Mouse (Mus musculus): Measurements from ENCODE around the gene Cxxc4. TPM values are rescaled to one million over a fixed set of nuclear protein-coding genes. Genes with fewer than 3 reads are reported as not detected.
"Not testable (repeated sequence)": the region's sequence is repeated elsewhere in the genome, so short reads cannot be mapped to it uniquely, and the experiment has no call there.

Cxxc4 gene
- polyA plus RNA-seq (2016; fragmentation: Nextera tagmentation; extraction: Ambion mirVana): 3.7 and 4.1 TPM in 2 replicates

DNA sequence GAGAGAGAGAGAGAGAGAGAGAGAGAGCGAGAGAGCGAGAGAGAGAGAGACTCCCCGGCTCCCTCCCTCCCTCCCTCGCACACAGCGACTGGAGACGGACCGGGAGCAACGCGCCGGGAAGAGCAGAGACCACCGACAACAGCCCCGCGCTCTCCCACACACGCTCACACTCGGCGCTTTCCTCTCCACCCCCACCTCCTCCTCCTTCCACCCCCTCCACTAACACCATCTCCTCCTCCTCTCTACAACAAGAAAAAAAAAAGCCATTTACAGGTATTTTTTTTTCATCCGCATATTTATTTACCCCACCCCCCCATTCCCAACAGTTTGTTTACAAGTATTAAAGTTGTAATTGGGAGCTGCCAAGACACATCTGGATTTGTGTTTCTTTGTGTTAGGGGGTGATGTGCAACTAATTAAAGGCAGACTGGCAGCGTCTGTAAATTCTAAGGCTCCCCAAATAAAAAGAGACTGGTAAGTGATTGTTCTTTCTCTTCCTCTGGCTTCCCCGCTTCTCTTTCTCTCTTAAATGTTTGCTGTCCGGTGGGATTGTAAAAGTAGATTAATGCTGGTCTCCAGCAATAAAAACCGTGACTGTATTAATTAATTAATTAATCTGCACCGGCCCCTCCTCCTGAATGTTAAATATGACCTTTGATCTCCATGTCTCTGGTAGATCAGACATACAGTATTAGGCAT lies at the start of gene Cxxc4:
Gene Cxxc4 (plus strand): TSS at position 71 of the 699 bp plus-strand sequence.
- Histone ChIP-seq H3K27ac (peak within 1 kb of the TSS; percentile 94), H3K9me3 (no peaks in the 10 kb centered on the region), H3K4me1 (peaks cover 10% of the 10 kb centered on the region; the same call in 1 of the 2 replicates), H3K36me3 (no peaks in the 10 kb centered on the region), H3K4me3 (peak within 1 kb of the TSS; percentile 64), H3K27me3 (ENCODE audit: insufficient read depth, poor library complexity, severe bottlenecking) (no peaks in the 10 kb centered on the region)
- no peak for DNase-seq (ENCODE audit: low spot score)
- WGBS: 2% methylated on average over 12 of the region's 22 CpGs

DNA sequence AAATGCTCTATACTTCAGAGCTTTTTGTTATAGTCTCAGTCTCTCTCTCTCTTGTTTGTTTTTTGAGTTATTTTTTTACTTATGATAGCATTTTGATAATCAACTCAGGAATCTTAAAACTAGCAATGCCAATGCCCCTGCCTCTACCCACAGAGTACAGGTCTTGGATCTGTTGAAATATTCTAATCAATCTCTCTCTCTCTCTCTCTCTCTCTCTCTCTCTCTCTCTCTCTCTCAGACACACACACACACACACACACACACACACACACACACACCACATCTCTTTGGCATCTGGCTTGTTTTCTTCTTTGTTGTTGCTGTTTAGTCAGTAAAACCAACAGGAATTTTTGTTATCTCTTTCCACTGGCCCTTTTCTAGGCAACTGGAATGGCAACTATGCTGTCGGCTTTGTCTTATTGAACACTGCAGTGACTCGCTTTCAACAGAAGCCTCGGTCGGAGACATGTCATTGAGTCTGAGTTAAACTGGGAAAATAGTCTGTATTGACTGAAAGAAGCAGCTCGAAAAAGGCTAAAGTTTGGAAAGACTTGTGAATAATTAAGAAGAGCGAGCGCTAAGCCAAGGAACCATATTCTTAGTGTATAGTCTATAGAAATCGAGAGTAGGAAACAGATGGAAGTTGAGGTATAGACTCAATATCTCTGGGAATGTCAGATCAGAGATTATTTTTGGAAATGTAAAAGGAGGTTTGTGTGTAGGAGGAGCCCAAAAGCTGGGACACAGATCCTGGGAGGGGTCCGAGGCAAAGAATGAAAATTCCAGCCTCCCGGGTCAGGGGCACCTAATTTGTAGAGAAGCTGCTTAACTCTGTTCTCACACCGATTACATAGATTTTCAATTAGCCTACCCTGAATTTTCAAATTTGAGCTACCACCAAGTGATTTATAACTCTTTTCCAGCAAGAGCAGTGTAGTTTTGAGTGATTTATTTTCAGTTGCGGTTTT lies 47.0 kb upstream of the Cxxc4 start:
- WGBS: 39% methylated on average over 12 of the region's 12 CpGs
- DNase-seq (ENCODE audit: low spot score): no peak
- Histone ChIP-seq H3K36me3 (no peaks in the 10 kb centered on the region), H3K4me3 (peak overlapping the region; percentile 50), H3K27me3 (ENCODE audit: insufficient read depth, poor library complexity, severe bottlenecking) (no peaks in the 10 kb centered on the region), H3K9me3 (no peaks in the 10 kb centered on the region), H3K4me1 (no peaks in the 10 kb centered on the region; the same call in 1 of the 2 replicates), H3K27ac (peak overlapping the region; percentile 69)

DNA sequence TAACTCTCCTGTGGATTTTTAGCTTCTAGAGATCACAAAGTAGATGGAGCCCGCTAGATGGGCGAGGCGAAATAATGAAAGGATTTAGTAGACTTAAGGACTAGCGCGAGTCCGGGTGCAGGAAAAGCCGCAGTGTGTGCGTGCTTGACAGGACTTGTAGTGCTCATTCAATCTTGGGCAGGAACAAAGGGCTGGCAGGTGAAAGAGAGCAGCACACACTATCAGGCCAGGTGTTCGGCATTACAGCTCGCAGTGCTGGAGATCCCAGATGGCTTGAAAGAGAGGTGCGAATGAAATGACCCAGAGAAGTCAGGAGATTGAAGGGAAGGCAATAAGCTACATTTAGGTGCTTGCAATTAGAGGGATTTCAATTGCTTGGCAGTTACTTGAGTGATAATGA lies 46.2 kb upstream of the Cxxc4 start:
- Histone ChIP-seq H3K4me3 (peak overlapping the region; percentile 50), H3K27ac (peak overlapping the region; percentile 69), H3K9me3 (no peaks in the 10 kb centered on the region), H3K4me1 (no peaks in the 10 kb centered on the region; the same call in 1 of the 2 replicates), H3K36me3 (no peaks in the 10 kb centered on the region), H3K27me3 (ENCODE audit: insufficient read depth, poor library complexity, severe bottlenecking) (no peaks in the 10 kb centered on the region)
- no peak for DNase-seq (ENCODE audit: low spot score)
- 28% methylated on average over 11 of the region's 11 CpGs for WGBS

DNA sequence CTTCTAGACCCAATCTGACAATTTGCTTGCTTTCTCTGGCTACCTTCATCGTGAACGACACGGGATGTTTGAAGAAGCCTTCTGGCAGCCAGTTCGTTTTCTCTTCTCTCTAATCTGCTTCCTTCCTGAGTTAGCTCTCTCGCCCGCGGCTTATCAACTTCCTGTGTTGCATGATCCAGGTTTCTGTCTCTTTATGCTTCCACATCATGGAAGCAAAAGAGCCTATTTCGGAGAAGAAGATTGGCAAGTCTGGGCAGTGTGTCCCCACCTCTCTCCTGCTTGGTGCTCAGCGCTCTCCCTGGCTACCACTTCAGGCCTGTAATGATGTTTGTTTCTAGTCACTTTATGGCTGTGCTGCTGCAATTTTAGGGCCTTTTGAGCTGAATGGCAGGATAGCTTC lies 36.4 kb upstream of the Cxxc4 start:
- no peaks in the 10 kb centered on the region for H3K27me3 ChIP-seq (ENCODE audit: insufficient read depth, poor library complexity, severe bottlenecking)
- peak overlapping the region; percentile 38 for H3K4me3 ChIP-seq
- peak overlapping the region; percentile 67 for H3K27ac ChIP-seq
- 22% methylated on average over 9 of the region's 9 CpGs for WGBS
- no peaks in the 10 kb centered on the region for H3K36me3 ChIP-seq
- H3K9me3 ChIP-seq: no peaks in the 10 kb centered on the region
- DNase-seq (ENCODE audit: low spot score): no peak
- peaks cover 6% of the 10 kb centered on the region; the same call in 1 of the 2 replicates for H3K4me1 ChIP-seq

DNA sequence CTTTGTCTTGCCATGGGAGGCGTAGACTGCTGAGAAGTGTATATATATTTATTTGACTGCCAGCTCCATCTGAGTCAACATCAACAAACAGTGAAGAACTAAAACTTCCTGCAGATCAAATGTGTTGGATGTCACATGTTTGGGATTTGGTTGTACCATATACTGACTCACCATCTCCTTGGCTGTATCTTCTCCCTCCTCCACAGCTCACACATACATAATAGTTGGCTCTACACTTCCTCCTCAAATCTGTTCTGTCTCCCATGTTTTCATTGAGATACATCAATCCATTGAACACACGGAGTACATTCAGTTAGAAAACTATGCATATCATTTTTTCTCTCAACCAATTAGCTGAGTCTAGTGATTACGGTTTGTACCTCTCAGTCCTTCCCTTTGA lies 29.7 kb upstream of the Cxxc4 start:
- no peaks in the 10 kb centered on the region for H3K9me3 ChIP-seq
- H3K4me1 ChIP-seq: no peaks in the 10 kb centered on the region
- no peaks in the 10 kb centered on the region for H3K27me3 ChIP-seq (ENCODE audit: insufficient read depth, poor library complexity, severe bottlenecking)
- DNase-seq (ENCODE audit: low spot score): no peak
- no peak overlapping the region for H3K27ac ChIP-seq
- WGBS: 88% methylated on average over 3 of the region's 3 CpGs
- no peak overlapping the region for H3K4me3 ChIP-seq
- H3K36me3 ChIP-seq: no peaks in the 10 kb centered on the region

DNA sequence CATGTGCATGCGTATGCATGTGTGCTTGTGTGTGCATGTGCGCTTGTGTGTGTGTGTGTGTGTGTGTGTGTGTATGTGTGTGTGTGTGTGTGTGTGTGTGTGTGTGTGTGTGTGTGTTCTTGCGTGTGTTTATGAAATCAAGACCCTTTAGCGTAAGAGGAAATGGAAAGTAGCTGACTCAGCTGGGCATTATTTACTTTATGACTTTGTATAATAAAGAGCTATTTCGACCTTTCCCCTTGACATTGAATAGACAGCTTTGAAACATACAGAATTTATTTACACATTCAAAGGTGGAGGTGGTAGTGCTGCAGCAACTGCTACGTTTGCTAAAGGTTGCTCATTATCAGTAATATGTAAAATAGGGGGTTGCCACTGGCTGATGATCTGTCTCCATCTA lies 25.3 kb upstream of the Cxxc4 start:
- Histone ChIP-seq H3K27ac (no peak overlapping the region), H3K9me3 (no peaks in the 10 kb centered on the region), H3K4me1 (no peaks in the 10 kb centered on the region), H3K27me3 (ENCODE audit: insufficient read depth, poor library complexity, severe bottlenecking) (no peaks in the 10 kb centered on the region), H3K4me3 (no peak overlapping the region), H3K36me3 (no peaks in the 10 kb centered on the region)
- WGBS: 81% methylated on average over 6 of the region's 6 CpGs
- DNase-seq (ENCODE audit: low spot score): no peak

DNA sequence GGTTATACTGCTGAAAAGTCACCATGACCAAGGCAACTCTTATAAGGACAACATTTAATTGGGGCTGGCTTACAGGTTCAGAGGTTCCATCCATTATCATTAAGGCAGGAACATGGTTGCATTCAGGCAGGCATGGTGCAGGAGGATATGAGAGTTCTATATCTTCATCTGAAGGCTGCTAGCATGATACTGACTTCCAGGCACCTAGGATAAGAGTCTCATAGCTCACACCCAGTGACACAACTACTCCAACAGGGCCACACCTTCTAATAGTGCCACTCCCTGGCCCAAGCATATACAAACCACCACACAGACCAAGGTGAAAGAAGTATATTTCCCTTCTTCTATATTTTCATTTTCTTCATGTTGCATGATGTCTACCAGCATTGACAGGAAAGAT lies 16.4 kb upstream of the Cxxc4 start:
- not testable (repeated sequence) for H3K4me1 ChIP-seq; H3K27me3 ChIP-seq (ENCODE audit: insufficient read depth, poor library complexity, severe bottlenecking); H3K27ac ChIP-seq; H3K9me3 ChIP-seq; H3K4me3 ChIP-seq; H3K36me3 ChIP-seq; DNase-seq (ENCODE audit: low spot score)

DNA sequence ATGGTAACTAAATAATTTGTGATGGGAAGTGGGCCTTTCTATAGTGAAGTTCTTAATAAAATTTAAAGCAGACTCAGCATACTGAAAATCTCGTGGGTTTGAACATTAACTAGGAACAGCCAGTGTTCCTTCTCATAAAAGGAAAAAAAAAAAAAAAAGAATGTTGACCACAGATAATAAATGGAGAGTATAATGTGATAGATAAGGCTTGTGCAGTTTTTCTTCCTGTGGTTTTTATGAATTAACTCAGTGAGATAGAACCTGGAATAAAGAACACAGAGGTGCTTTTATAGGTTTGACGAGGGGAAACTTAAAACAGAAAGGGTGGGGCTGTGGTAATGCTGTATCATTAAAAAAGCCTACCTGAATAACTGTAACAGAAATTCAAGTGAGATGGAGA lies 15.3 kb upstream of the Cxxc4 start:
- Histone ChIP-seq H3K4me1 (no peaks in the 10 kb centered on the region), H3K9me3 (no peaks in the 10 kb centered on the region), H3K27ac (no peak overlapping the region), H3K36me3 (no peaks in the 10 kb centered on the region), H3K4me3 (no peak overlapping the region), H3K27me3 (ENCODE audit: insufficient read depth, poor library complexity, severe bottlenecking) (no peaks in the 10 kb centered on the region)
- no peak for DNase-seq (ENCODE audit: low spot score)
- WGBS: 66% methylated on average over 2 of the region's 2 CpGs

DNA sequence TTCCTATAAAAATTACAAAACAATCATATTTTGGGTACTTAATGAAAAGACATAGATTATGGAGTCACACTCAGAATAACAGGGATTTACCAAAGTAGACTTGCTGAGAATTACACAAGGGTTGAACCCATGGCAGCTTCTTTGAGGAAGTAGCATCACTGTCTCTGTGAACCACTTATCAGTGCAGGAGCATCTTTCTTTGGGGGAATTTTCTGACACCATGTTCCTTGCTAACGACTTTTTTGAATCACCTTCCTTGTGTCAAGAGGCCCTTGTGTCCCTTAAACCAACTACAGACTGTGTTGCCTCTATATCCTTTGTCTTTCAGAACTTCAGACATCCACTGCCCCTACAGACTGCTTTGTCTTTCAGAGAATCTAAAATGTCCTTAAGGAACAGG lies 13.7 kb upstream of the Cxxc4 start:
- Histone ChIP-seq H3K4me3 (no peak overlapping the region), H3K9me3 (no peaks in the 10 kb centered on the region), H3K4me1 (no peaks in the 10 kb centered on the region), H3K36me3 (no peaks in the 10 kb centered on the region), H3K27me3 (ENCODE audit: insufficient read depth, poor library complexity, severe bottlenecking) (no peaks in the 10 kb centered on the region), H3K27ac (no peak overlapping the region)
- WGBS: 44% methylated on average over 1 of the region's 1 CpGs
- no peak for DNase-seq (ENCODE audit: low spot score)

DNA sequence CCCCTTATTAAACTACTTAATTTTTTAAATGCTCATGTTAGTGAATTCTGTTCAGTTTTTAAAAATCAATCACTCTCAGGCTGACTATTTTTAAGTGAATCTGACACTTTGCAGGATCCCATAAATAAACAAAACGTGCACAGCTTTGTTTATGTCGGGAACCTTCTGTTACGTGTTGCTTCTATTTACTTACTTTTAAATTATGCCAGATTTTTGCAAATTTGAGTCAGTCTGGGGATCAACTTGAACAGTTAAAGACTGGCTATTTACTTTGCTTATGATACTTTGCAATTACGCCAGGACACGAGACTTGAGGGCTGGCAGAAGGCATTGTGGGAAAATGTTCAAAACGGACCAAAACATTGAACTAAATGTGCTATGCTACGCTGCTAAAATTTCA lies 12.3 kb upstream of the Cxxc4 start:
- Histone ChIP-seq H3K36me3 (no peaks in the 10 kb centered on the region), H3K4me3 (no peak overlapping the region), H3K4me1 (no peaks in the 10 kb centered on the region), H3K27ac (no peak overlapping the region), H3K9me3 (no peaks in the 10 kb centered on the region), H3K27me3 (ENCODE audit: insufficient read depth, poor library complexity, severe bottlenecking) (no peaks in the 10 kb centered on the region)
- no peak for DNase-seq (ENCODE audit: low spot score)
- WGBS: 83% methylated on average over 7 of the region's 7 CpGs

DNA sequence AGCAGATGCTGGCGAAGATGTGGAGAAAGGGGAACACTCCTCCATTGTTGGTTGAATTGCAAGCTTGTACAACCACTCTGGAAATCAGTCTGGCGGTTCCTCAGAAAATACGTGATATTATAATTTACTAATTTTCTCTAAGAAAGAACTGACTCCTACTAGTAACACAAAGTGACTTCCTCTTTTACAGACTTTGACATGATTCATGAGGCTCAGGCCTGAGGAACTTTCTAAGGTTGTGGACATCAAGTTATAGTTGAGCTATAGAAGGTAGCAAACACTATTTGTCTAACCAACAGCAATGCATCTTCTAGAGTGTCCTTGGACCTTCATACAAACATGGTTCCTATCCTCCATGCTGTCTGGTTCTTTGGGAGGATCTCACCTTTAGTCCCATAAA lies 10.4 kb upstream of the Cxxc4 start:
- no peak overlapping the region for H3K4me3 ChIP-seq
- no peak overlapping the region for H3K27ac ChIP-seq
- DNase-seq (ENCODE audit: low spot score): no peak
- H3K9me3 ChIP-seq: no peaks in the 10 kb centered on the region
- no peaks in the 10 kb centered on the region for H3K4me1 ChIP-seq
- H3K27me3 ChIP-seq (ENCODE audit: insufficient read depth, poor library complexity, severe bottlenecking): no peaks in the 10 kb centered on the region
- 91% methylated on average over 3 of the region's 3 CpGs for WGBS
- no peaks in the 10 kb centered on the region for H3K36me3 ChIP-seq

DNA sequence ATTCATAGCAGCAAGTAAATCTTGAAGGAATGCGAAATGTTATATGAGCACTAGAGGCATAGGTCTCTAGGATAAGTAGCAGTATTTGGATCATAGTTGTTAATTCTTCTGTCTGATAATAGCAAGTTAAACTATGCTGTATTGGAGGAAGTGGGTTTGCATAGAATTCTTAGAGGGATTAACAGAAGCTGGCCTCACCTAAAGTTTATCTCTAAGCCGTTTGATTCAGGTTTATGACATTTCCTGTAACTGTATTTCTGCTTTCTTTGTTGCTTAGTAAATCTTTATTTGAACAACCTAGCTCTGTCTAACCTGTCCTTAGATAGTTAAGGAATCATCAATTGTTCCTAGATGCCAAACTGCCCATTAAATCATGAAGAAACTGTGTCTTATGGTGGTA lies 3.5 kb upstream of the Cxxc4 start:
- no peak overlapping the region for H3K27ac ChIP-seq
- peaks cover 5% of the 10 kb centered on the region; the same call in 1 of the 2 replicates for H3K4me1 ChIP-seq
- no peak overlapping the region for H3K4me3 ChIP-seq
- H3K36me3 ChIP-seq: no peaks in the 10 kb centered on the region
- DNase-seq (ENCODE audit: low spot score): no peak
- 80% methylated on average over 2 of the region's 2 CpGs for WGBS
- no peaks in the 10 kb centered on the region for H3K9me3 ChIP-seq
- no peaks in the 10 kb centered on the region for H3K27me3 ChIP-seq (ENCODE audit: insufficient read depth, poor library complexity, severe bottlenecking)

Measured in heart, embryonic 10.5 days (tissue).